Mouse (Mus musculus): ENCODE measurements around the gene Ndufb11. TPM values are rescaled to one million over a fixed set of nuclear protein-coding genes. Genes with fewer than 3 reads are reported as not detected.

The Ndufb11 gene
- polyA plus RNA-seq, 2 experiments: 173 to 262 TPM

- Histone ChIP-seq H3K4me3 (replicated peaks; ENCODE audit: low read length) (peak within 1 kb of the TSS; percentile 48), H3K4me2 (replicated peaks; ENCODE audit: low read depth, low read length, severe bottlenecking) (peak within 1 kb of the TSS; percentile 64), H3K4me1 (ENCODE audit: control insufficient read depth, insufficient read depth, low read length) (no peaks in the 10 kb centered on the region), H3K27ac (replicated peaks; ENCODE audit: low read depth, low read length) (0 out of 2 replicates have a peak within 1 kb of the TSS, but pooled peaks have one; percentile 38), H3K36me3 (ENCODE audit: control insufficient read depth, insufficient read depth, low read length) (no peaks in the 10 kb centered on the region), H3K9me3 (ENCODE audit: control insufficient read depth, low read length) (no peaks in the 10 kb centered on the region), H3K9ac (ENCODE audit: low read depth, low read length, severe bottlenecking) (peak within 1 kb of the TSS; percentile 60), H3K27me3 (ENCODE audit: control insufficient read depth, insufficient read depth, low read length) (no peaks in the 10 kb centered on the region)
- ATAC-seq (ENCODE audit: low FRiP score, low read depth) (peak; percentile 86), DNase-seq (ENCODE audit: low spot score) (peak; percentile 93)
- WGBS: 22% methylated on average over 27 of the region's 27 CpGs
- no peak for TF ChIP-seq POLR2A (IDR thresholded peaks at IDR 0.05; ENCODE audit: borderline replicate concordance, extremely low read depth, insufficient read depth, insufficient read length)
Measured at GRCm38 (mm10) chrX:20658026-20658652, 40.7 kb upstream of the Ndufb11 start, which contains the start of gene Uba1. Uba1 (plus strand) TSS chrX:20658326.

- H3K9ac ChIP-seq (ENCODE audit: low read depth, low read length, severe bottlenecking): no peak overlapping the region
- ATAC-seq (ENCODE audit: low FRiP score, low read depth) (no peak), DNase-seq (ENCODE audit: low spot score) (no peak)
- WGBS: 29% methylated on average over 5 of the region's 5 CpGs
- H3K4me3 ChIP-seq (replicated peaks; ENCODE audit: low read length): peak overlapping the region; percentile 48
- peak overlapping the region; percentile 64 for H3K4me2 ChIP-seq (replicated peaks; ENCODE audit: low read depth, low read length, severe bottlenecking)
- no peaks in the 10 kb centered on the region for H3K9me3 ChIP-seq (ENCODE audit: control insufficient read depth, low read length)
- no peak overlapping the region for H3K27ac ChIP-seq (replicated peaks; ENCODE audit: low read depth, low read length)
- no peaks in the 10 kb centered on the region for H3K36me3 ChIP-seq (ENCODE audit: control insufficient read depth, insufficient read depth, low read length)
- no peaks in the 10 kb centered on the region for H3K4me1 ChIP-seq (ENCODE audit: control insufficient read depth, insufficient read depth, low read length)
- no peaks in the 10 kb centered on the region for H3K27me3 ChIP-seq (ENCODE audit: control insufficient read depth, insufficient read depth, low read length)
- no peak for TF ChIP-seq POLR2A (IDR thresholded peaks at IDR 0.05; ENCODE audit: borderline replicate concordance, extremely low read depth, insufficient read depth, insufficient read length)
Measured at GRCm38 (mm10) chrX:20657593-20657992, 40.2 kb upstream of the Ndufb11 start.

GRCm38 (mm10) chrX:20644780-20645179 lies 27.4 kb upstream of the Ndufb11 start:
- Histone ChIP-seq H3K4me1 (ENCODE audit: control insufficient read depth, insufficient read depth, low read length) (no peaks in the 10 kb centered on the region), H3K27ac (replicated peaks; ENCODE audit: low read depth, low read length) (no peak overlapping the region), H3K4me3 (replicated peaks; ENCODE audit: low read length) (no peak overlapping the region), H3K9ac (ENCODE audit: low read depth, low read length, severe bottlenecking) (no peak overlapping the region), H3K36me3 (ENCODE audit: control insufficient read depth, insufficient read depth, low read length) (peaks cover 57% of the 10 kb centered on the region), H3K4me2 (replicated peaks; ENCODE audit: low read depth, low read length, severe bottlenecking) (no peak overlapping the region), H3K9me3 (ENCODE audit: control insufficient read depth, low read length) (no peaks in the 10 kb centered on the region), H3K27me3 (ENCODE audit: control insufficient read depth, insufficient read depth, low read length) (no peaks in the 10 kb centered on the region)
- ATAC-seq (ENCODE audit: low FRiP score, low read depth) (no peak), DNase-seq (ENCODE audit: low spot score) (no peak)
- TF ChIP-seq POLR2A (IDR thresholded peaks at IDR 0.05; ENCODE audit: borderline replicate concordance, extremely low read depth, insufficient read depth, insufficient read length): no peak
- 87% methylated on average over 5 of the region's 5 CpGs for WGBS

- Histone ChIP-seq H3K9ac (ENCODE audit: low read depth, low read length, severe bottlenecking) (no peak overlapping the region), H3K9me3 (ENCODE audit: control insufficient read depth, low read length) (no peaks in the 10 kb centered on the region), H3K27ac (replicated peaks; ENCODE audit: low read depth, low read length) (no peak overlapping the region), H3K27me3 (ENCODE audit: control insufficient read depth, insufficient read depth, low read length) (no peaks in the 10 kb centered on the region), H3K4me2 (replicated peaks; ENCODE audit: low read depth, low read length, severe bottlenecking) (no peak overlapping the region), H3K36me3 (ENCODE audit: control insufficient read depth, insufficient read depth, low read length) (peaks cover 56% of the 10 kb centered on the region), H3K4me1 (ENCODE audit: control insufficient read depth, insufficient read depth, low read length) (no peaks in the 10 kb centered on the region), H3K4me3 (replicated peaks; ENCODE audit: low read length) (no peak overlapping the region)
- 94% methylated on average over 2 of the region's 2 CpGs for WGBS
- ATAC-seq (ENCODE audit: low FRiP score, low read depth) (no peak), DNase-seq (ENCODE audit: low spot score) (no peak)
- TF ChIP-seq POLR2A (IDR thresholded peaks at IDR 0.05; ENCODE audit: borderline replicate concordance, extremely low read depth, insufficient read depth, insufficient read length): no peak
Measured at GRCm38 (mm10) chrX:20638141-20638540, 20.7 kb upstream of the Ndufb11 start.

- WGBS: 20% methylated on average over 31 of the region's 31 CpGs
- Histone ChIP-seq H3K27me3 (ENCODE audit: control insufficient read depth, insufficient read depth, low read length) (no peaks in the 10 kb centered on the region), H3K36me3 (ENCODE audit: control insufficient read depth, insufficient read depth, low read length) (peaks cover 15% of the 10 kb centered on the region), H3K27ac (replicated peaks; ENCODE audit: low read depth, low read length) (peak overlapping the region; percentile 85), H3K4me3 (replicated peaks; ENCODE audit: low read length) (peak overlapping the region; percentile 56), H3K9ac (ENCODE audit: low read depth, low read length, severe bottlenecking) (peak overlapping the region; percentile 61), H3K9me3 (ENCODE audit: control insufficient read depth, low read length) (no peaks in the 10 kb centered on the region), H3K4me1 (ENCODE audit: control insufficient read depth, insufficient read depth, low read length) (no peaks in the 10 kb centered on the region), H3K4me2 (replicated peaks; ENCODE audit: low read depth, low read length, severe bottlenecking) (peak overlapping the region; percentile 55)
- TF ChIP-seq POLR2A (IDR thresholded peaks at IDR 0.05; ENCODE audit: borderline replicate concordance, extremely low read depth, insufficient read depth, insufficient read length): no peak
- ATAC-seq (ENCODE audit: low FRiP score, low read depth) (peak; percentile 11), DNase-seq (ENCODE audit: low spot score) (peak; percentile 17)
Measured at GRCm38 (mm10) chrX:20617903-20618399, 532 bp upstream of the Ndufb11 start.

All from limb, embryonic 14.5 days (tissue).